Mouse (Mus musculus): ENCODE measurements around the gene Map1lc3a. TPM values are rescaled to one million over a fixed set of nuclear protein-coding genes. Genes with fewer than 3 reads are reported as not detected.

Gene Map1lc3a
- polyA plus RNA-seq (2012; rRNA removed), result 407 and 443 TPM in 2 replicates

GRCm38 (mm10) chr2:155276195-155276594, at the start of gene Map1lc3a:
Gene Map1lc3a (plus strand): TSS chr2:155276297.
- peaks cover 12% of the 10 kb centered on the region for H3K4me1 ChIP-seq (ENCODE audit: control insufficient read depth, insufficient read depth, low read length)
- H3K4me3 ChIP-seq (replicated peaks; ENCODE audit: insufficient read depth, low read depth, low read length), result peak within 1 kb of the TSS; percentile 80
- WGBS, result under 1% methylated on average over 46 of the region's 47 CpGs
- peak; percentile 67 for TF ChIP-seq POLR2A (IDR thresholded peaks at IDR 0.05; ENCODE audit: borderline replicate concordance, insufficient read depth, low read length)
- no peak for TF ChIP-seq CTCF (IDR thresholded peaks at IDR 0.05; ENCODE audit: borderline replicate concordance, insufficient read depth, low read depth, low read length)
- H3K27ac ChIP-seq (ENCODE audit: insufficient read depth, low read length), result peak within 1 kb of the TSS; percentile 88
- H3K27me3 ChIP-seq (ENCODE audit: control insufficient read depth, insufficient read depth, low read length), result no peaks in the 10 kb centered on the region
- peak; percentile 98 to 99 for DNase-seq

GRCm38 (mm10) chr2:155235746-155236361, 40.2 kb upstream of the Map1lc3a start:
- peak in 1 of 2 experiments; percentile 17 for DNase-seq
- peak overlapping the region; percentile 92 for H3K4me3 ChIP-seq (replicated peaks; ENCODE audit: insufficient read depth, low read depth, low read length)
- no peaks in the 10 kb centered on the region for H3K27me3 ChIP-seq (ENCODE audit: control insufficient read depth, insufficient read depth, low read length)
- no peak for TF ChIP-seq POLR2A (IDR thresholded peaks at IDR 0.05; ENCODE audit: borderline replicate concordance, insufficient read depth, low read length)
- TF ChIP-seq CTCF (IDR thresholded peaks at IDR 0.05; ENCODE audit: borderline replicate concordance, insufficient read depth, low read depth, low read length), result no peak
- 2% methylated on average over 13 of the region's 13 CpGs for WGBS
- H3K27ac ChIP-seq (ENCODE audit: insufficient read depth, low read length), result peak overlapping the region; percentile 68; the same call in 1 of the 2 replicates
- H3K4me1 ChIP-seq (ENCODE audit: control insufficient read depth, insufficient read depth, low read length), result peaks cover 7% of the 10 kb centered on the region

- peak; percentile 98 to 100 for DNase-seq
- peak within 1 kb of the TSS; percentile 92 for H3K4me3 ChIP-seq (replicated peaks; ENCODE audit: insufficient read depth, low read depth, low read length)
- TF ChIP-seq CTCF (IDR thresholded peaks at IDR 0.05; ENCODE audit: borderline replicate concordance, insufficient read depth, low read depth, low read length) (no peak; the same call in 1 of the 2 replicates), POLR2A (IDR thresholded peaks at IDR 0.05; ENCODE audit: borderline replicate concordance, insufficient read depth, low read length) (peak; percentile 92)
- peak within 1 kb of the TSS; percentile 68 for H3K27ac ChIP-seq (ENCODE audit: insufficient read depth, low read length)
- H3K27me3 ChIP-seq (ENCODE audit: control insufficient read depth, insufficient read depth, low read length), result no peaks in the 10 kb centered on the region
- WGBS, result under 1% methylated on average over 50 of the region's 50 CpGs
- H3K4me1 ChIP-seq (ENCODE audit: control insufficient read depth, insufficient read depth, low read length), result peaks cover 9% of the 10 kb centered on the region
Observed at GRCm38 (mm10) chr2:155236362-155236992, 39.6 kb upstream of the Map1lc3a start, which contains the start of gene Dynlrb1. Gene Dynlrb1 (plus strand): TSS chr2:155236533.

- Histone ChIP-seq H3K4me3 (replicated peaks; ENCODE audit: insufficient read depth, low read depth, low read length) (peak overlapping the region; percentile 92), H3K27ac (ENCODE audit: insufficient read depth, low read length) (no peak overlapping the region), H3K27me3 (ENCODE audit: control insufficient read depth, insufficient read depth, low read length) (no peaks in the 10 kb centered on the region), H3K4me1 (ENCODE audit: control insufficient read depth, insufficient read depth, low read length) (peaks cover 10% of the 10 kb centered on the region)
- peak in 1 of 2 experiments; percentile 19 for DNase-seq
- WGBS, result 4% methylated on average over 4 of the region's 4 CpGs
- no peak for TF ChIP-seq POLR2A (IDR thresholded peaks at IDR 0.05; ENCODE audit: borderline replicate concordance, insufficient read depth, low read length)
- no peak for TF ChIP-seq CTCF (IDR thresholded peaks at IDR 0.05; ENCODE audit: borderline replicate concordance, insufficient read depth, low read depth, low read length)
Observed at GRCm38 (mm10) chr2:155237276-155237675, 38.8 kb upstream of the Map1lc3a start.

GRCm38 (mm10) chr2:155240915-155241314, 35.2 kb upstream of the Map1lc3a start:
- Histone ChIP-seq H3K4me3 (replicated peaks; ENCODE audit: insufficient read depth, low read depth, low read length) (no peak overlapping the region), H3K27me3 (ENCODE audit: control insufficient read depth, insufficient read depth, low read length) (no peaks in the 10 kb centered on the region), H3K4me1 (ENCODE audit: control insufficient read depth, insufficient read depth, low read length) (peaks cover 30% of the 10 kb centered on the region), H3K27ac (ENCODE audit: insufficient read depth, low read length) (no peak overlapping the region)
- TF ChIP-seq POLR2A (IDR thresholded peaks at IDR 0.05; ENCODE audit: borderline replicate concordance, insufficient read depth, low read length), result no peak
- peak; percentile 5; the same call in 1 of the 2 replicates for TF ChIP-seq CTCF (IDR thresholded peaks at IDR 0.05; ENCODE audit: borderline replicate concordance, insufficient read depth, low read depth, low read length)
- peak; percentile 17 to 23 for DNase-seq
- 58% methylated on average over 4 of the region's 4 CpGs for WGBS

GRCm38 (mm10) chr2:155242296-155242855, 33.7 kb upstream of the Map1lc3a start:
- Histone ChIP-seq H3K4me1 (ENCODE audit: control insufficient read depth, insufficient read depth, low read length) (peaks cover 30% of the 10 kb centered on the region), H3K4me3 (replicated peaks; ENCODE audit: insufficient read depth, low read depth, low read length) (no peak overlapping the region), H3K27me3 (ENCODE audit: control insufficient read depth, insufficient read depth, low read length) (no peaks in the 10 kb centered on the region), H3K27ac (ENCODE audit: insufficient read depth, low read length) (no peak overlapping the region)
- WGBS, result 19% methylated on average over 7 of the region's 7 CpGs
- peak; percentile 33 for DNase-seq
- TF ChIP-seq CTCF (IDR thresholded peaks at IDR 0.05; ENCODE audit: borderline replicate concordance, insufficient read depth, low read depth, low read length) (no peak), POLR2A (IDR thresholded peaks at IDR 0.05; ENCODE audit: borderline replicate concordance, insufficient read depth, low read length) (no peak)

- Histone ChIP-seq H3K4me3 (replicated peaks; ENCODE audit: insufficient read depth, low read depth, low read length) (no peak overlapping the region), H3K27ac (ENCODE audit: insufficient read depth, low read length) (no peak overlapping the region), H3K27me3 (ENCODE audit: control insufficient read depth, insufficient read depth, low read length) (no peaks in the 10 kb centered on the region), H3K4me1 (ENCODE audit: control insufficient read depth, insufficient read depth, low read length) (peaks cover 21% of the 10 kb centered on the region)
- DNase-seq, result peak; percentile 29 to 48
- TF ChIP-seq POLR2A (IDR thresholded peaks at IDR 0.05; ENCODE audit: borderline replicate concordance, insufficient read depth, low read length), result no peak
- TF ChIP-seq CTCF (IDR thresholded peaks at IDR 0.05; ENCODE audit: borderline replicate concordance, insufficient read depth, low read depth, low read length), result no peak
- WGBS, result 65% methylated on average over 4 of the region's 4 CpGs
Observed at GRCm38 (mm10) chr2:155246231-155246630, 29.9 kb upstream of the Map1lc3a start.

Measured in cerebellum, adult 2 months (tissue).